Mouse (Mus musculus) kidney, embryonic 15.5 days (tissue): ENCODE measurements around the gene Hsph1. TPM values are rescaled to one million over a fixed set of nuclear protein-coding genes. Genes with fewer than 3 reads are reported as not detected.

ENCODE experiments used
- ATAC-seq: fragments of 200-750 bp; cut with Nextera tagmentation; replicated peaks from 2 replicates; pipeline ENCODE4 v1.8.0; 2017; ENCODE audit warnings: moderate TSS enrichment; ENCODE audit not compliant: low FRiP score
- H3K27ac ChIP-seq: fragments of 300-500 bp; sonication (generic); 2 replicates; pipeline ENCODE4 v1.5.1; 2015; ENCODE audit warnings: mild to moderate bottlenecking, inconsistent platforms
- H3K27me3 ChIP-seq: fragments of 300-500 bp; sonication (generic); 2 replicates; pipeline ENCODE4 v1.6.1; 2015; ENCODE audit warnings: inconsistent platforms
- H3K36me3 ChIP-seq: fragments of 300-500 bp; sonication (generic); 2 replicates; pipeline ENCODE4 v1.6.1; 2015; ENCODE audit warnings: inconsistent platforms
- H3K4me1 ChIP-seq: fragments of 300-500 bp; sonication (generic); 2 replicates; pipeline ENCODE4 v1.6.1; 2015; ENCODE audit warnings: inconsistent platforms
- H3K4me2 ChIP-seq: fragments of 300-500 bp; sonication (generic); 2 replicates; pipeline ENCODE4 v1.6.1; 2015; ENCODE audit warnings: moderate library complexity, mild to moderate bottlenecking, inconsistent platforms
- H3K4me3 ChIP-seq: fragments of 300-500 bp; sonication (generic); replicated peaks from 2 replicates; pipeline ENCODE4 v1.5.1; 2015; ENCODE audit warnings: mild to moderate bottlenecking, inconsistent platforms
- H3K9ac ChIP-seq: fragments of 300-500 bp; sonication (generic); 2 replicates; pipeline ENCODE4 v1.6.1; 2015; ENCODE audit warnings: mild to moderate bottlenecking, inconsistent platforms
- H3K9me3 ChIP-seq: fragments of 300-500 bp; sonication (generic); replicated peaks from 2 replicates; pipeline ENCODE4 v1.6.1; 2016; ENCODE audit warnings: inconsistent platforms
- WGBS: fragments of 180-500 bp; shearing (Covaris S2); methylation state at CpG from one replicate; pipeline ENCODE4 v1.1.7; 2015; ENCODE audit warnings: mixed read lengths; 5-methylcytosine and 5-hydroxymethylcytosine counted together
- polyA plus RNA-seq: library from polyadenylated mRNA; unstranded; fragments of >200 nt; fragmentation: Nextera tagmentation; extraction: Ambion mirVana; gene quantifications from 2 replicates; pipeline ENCODE4 v1.2.1, GENCODE M21; 2015

The Hsph1 gene
- polyA plus RNA-seq, 1 experiment from 2014 or later = 62.6 TPM

GRCm38 (mm10) chr5:149584154-149584655 is 52.0 kb downstream of the Hsph1 start:
- no peak overlapping the region for H3K9ac ChIP-seq
- no peak overlapping the region for H3K4me2 ChIP-seq
- no peak for ATAC-seq
- H3K9me3 ChIP-seq = no peaks in the 10 kb centered on the region
- H3K27me3 ChIP-seq = no peaks in the 10 kb centered on the region
- no peak overlapping the region for H3K4me3 ChIP-seq
- 48% methylated on average over 8 of the region's 8 CpGs for WGBS
- no peaks in the 10 kb centered on the region for H3K36me3 ChIP-seq
- H3K27ac ChIP-seq = no peak overlapping the region
- H3K4me1 ChIP-seq = peaks cover 19% of the 10 kb centered on the region

- peaks cover 12% of the 10 kb centered on the region for H3K4me1 ChIP-seq
- no peaks in the 10 kb centered on the region for H3K27me3 ChIP-seq
- no peaks in the 10 kb centered on the region for H3K36me3 ChIP-seq
- H3K9me3 ChIP-seq = no peaks in the 10 kb centered on the region
- no peak for ATAC-seq
- no peak overlapping the region for H3K9ac ChIP-seq
- no peak overlapping the region for H3K27ac ChIP-seq
- H3K4me3 ChIP-seq = no peak overlapping the region
- 29% methylated on average over 8 of the region's 8 CpGs for WGBS
- H3K4me2 ChIP-seq = no peak overlapping the region
These were observed 52.7 kb downstream of the Hsph1 start for GRCm38 (mm10) chr5:149583507-149583906.

- ATAC-seq = peak; percentile 53; the same call in 1 of the 2 replicates
- WGBS = 55% methylated on average over 5 of the region's 5 CpGs
- H3K4me3 ChIP-seq = no peak overlapping the region
- H3K4me2 ChIP-seq = no peak overlapping the region
- no peaks in the 10 kb centered on the region for H3K36me3 ChIP-seq
- H3K9ac ChIP-seq = no peak overlapping the region
- no peak overlapping the region for H3K27ac ChIP-seq
- no peaks in the 10 kb centered on the region for H3K27me3 ChIP-seq
- 0 out of 2 replicates have a peak, but pooled peaks cover 9% of the 10 kb centered on the region for H3K4me1 ChIP-seq
- no peaks in the 10 kb centered on the region for H3K9me3 ChIP-seq
These were observed 53.4 kb downstream of the Hsph1 start for GRCm38 (mm10) chr5:149582642-149583262.

DNA sequence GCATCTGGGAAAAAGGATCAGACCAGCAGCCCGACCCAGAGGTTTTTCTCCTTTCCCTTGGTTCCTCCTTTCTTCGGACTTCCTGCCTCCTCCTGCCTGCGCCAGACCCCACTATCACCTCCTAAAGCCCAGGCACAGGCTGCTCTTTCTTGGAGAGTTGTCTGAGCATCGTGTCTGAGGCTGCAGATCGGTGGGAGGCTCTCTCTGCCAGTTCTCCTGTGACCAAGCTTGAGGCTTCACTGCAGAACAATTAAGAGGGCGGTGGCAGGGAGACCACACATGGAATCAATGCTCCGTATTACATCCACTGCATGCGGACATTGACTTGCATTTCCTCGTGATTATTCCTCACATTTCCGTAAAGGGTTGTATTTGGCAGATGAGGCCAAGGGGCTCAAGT is 58.7 kb downstream of the Hsph1 start:
- Histone ChIP-seq H3K9ac (no peak overlapping the region), H3K27me3 (no peaks in the 10 kb centered on the region), H3K4me1 (peaks cover 9% of the 10 kb centered on the region), H3K4me2 (no peak overlapping the region), H3K9me3 (no peaks in the 10 kb centered on the region), H3K4me3 (no peak overlapping the region), H3K27ac (no peak overlapping the region), H3K36me3 (no peaks in the 10 kb centered on the region)
- no peak for ATAC-seq
- WGBS = 35% methylated on average over 10 of the region's 10 CpGs

DNA sequence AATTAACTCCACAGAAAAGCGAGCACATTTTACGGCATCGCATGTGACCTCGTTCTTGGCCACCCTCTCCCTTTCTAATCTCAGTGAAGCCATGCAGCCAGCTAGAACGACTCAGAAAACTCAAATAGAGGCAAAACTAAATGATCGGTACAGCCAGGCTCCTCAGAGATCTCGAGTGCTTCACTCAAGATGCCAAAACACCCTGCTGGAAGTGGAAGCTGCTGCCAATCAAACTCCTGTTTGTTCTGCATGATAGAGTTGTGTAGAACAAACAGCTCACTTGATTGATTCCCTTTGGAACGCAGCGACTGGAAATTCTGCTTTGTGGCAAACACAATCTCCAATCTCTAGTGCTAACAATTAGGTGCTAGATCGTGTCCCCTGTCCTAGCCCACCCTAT is 59.2 kb downstream of the Hsph1 start:
- WGBS = 50% methylated on average over 10 of the region's 10 CpGs
- H3K9ac ChIP-seq = no peak overlapping the region
- no peaks in the 10 kb centered on the region for H3K9me3 ChIP-seq

GRCm38 (mm10) chr5:149568993-149569392 is 67.2 kb downstream of the Hsph1 start:
- Histone ChIP-seq H3K9me3 (no peaks in the 10 kb centered on the region), H3K4me1 (peaks cover 12% of the 10 kb centered on the region), H3K27ac (no peak overlapping the region), H3K27me3 (no peaks in the 10 kb centered on the region), H3K4me3 (no peak overlapping the region), H3K36me3 (no peaks in the 10 kb centered on the region), H3K9ac (no peak overlapping the region), H3K4me2 (no peak overlapping the region)
- WGBS = 62% methylated on average over 13 of the region's 13 CpGs
- ATAC-seq = no peak

More for the DNA sequence above, 59.2 kb downstream of the Hsph1 start:
- Histone ChIP-seq H3K4me3 (no peak overlapping the region), H3K27me3 (no peaks in the 10 kb centered on the region), H3K4me1 (peaks cover 9% of the 10 kb centered on the region), H3K4me2 (no peak overlapping the region), H3K36me3 (no peaks in the 10 kb centered on the region), H3K27ac (no peak overlapping the region)
- ATAC-seq = no peak

GRCm38 (mm10) chr5:149566957-149567356 is 69.2 kb downstream of the Hsph1 start:
- Histone ChIP-seq H3K4me3 (no peak overlapping the region), H3K36me3 (no peaks in the 10 kb centered on the region), H3K27ac (no peak overlapping the region), H3K4me1 (peaks cover 12% of the 10 kb centered on the region), H3K9ac (no peak overlapping the region), H3K9me3 (no peaks in the 10 kb centered on the region), H3K4me2 (no peak overlapping the region), H3K27me3 (no peaks in the 10 kb centered on the region)
- WGBS = 79% methylated on average over 5 of the region's 5 CpGs
- no peak for ATAC-seq

DNA sequence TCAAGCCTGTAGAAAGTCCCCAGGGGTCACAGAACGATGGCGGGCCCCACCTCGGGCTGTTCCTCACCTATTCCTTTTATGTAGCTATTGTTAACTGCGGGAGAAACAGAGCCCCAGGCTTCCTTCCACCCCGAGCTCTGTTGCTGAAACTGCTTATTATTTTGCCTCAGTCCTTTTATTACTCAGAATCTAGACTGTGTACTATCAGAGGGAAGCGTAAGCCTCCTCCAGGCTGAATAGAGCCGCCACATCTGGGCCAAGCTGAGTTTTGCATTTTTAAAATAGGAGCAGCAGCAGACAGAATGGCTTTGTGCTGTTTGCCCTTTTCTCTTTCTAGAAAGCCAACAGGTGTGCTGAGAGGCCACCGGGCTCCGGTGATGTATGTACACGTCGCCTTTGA is 70.2 kb downstream of the Hsph1 start:
- no peaks in the 10 kb centered on the region for H3K36me3 ChIP-seq
- no peak for ATAC-seq
- 37% methylated on average over 11 of the region's 11 CpGs for WGBS
- no peak overlapping the region for H3K27ac ChIP-seq
- H3K9ac ChIP-seq = no peak overlapping the region
- H3K27me3 ChIP-seq = no peaks in the 10 kb centered on the region
- no peaks in the 10 kb centered on the region for H3K9me3 ChIP-seq
- peaks cover 12% of the 10 kb centered on the region for H3K4me1 ChIP-seq
- H3K4me3 ChIP-seq = no peak overlapping the region
- H3K4me2 ChIP-seq = no peak overlapping the region

Other genes with a start within 250 kb of the Hsph1 start
- 0.48 and 0.62 TPM in 2 replicates for gene Medag, start 224.6 kb downstream of the Hsph1 start, polyA plus RNA-seq
- 0.26 TPM in 1 of 2 replicates, not detected in the other for gene Tex26, start 196.7 kb downstream of the Hsph1 start, polyA plus RNA-seq
- gene Wdr95, start 107.7 kb downstream of the Hsph1 start, polyA plus RNA-seq = not detected in 2 replicates
- gene B3glct, start 41.9 kb upstream of the Hsph1 start, polyA plus RNA-seq = 16.9 and 17.1 TPM in 2 replicates